ENCODE assay signal across 19 mouse cellular contexts in the genomic region with DNA sequence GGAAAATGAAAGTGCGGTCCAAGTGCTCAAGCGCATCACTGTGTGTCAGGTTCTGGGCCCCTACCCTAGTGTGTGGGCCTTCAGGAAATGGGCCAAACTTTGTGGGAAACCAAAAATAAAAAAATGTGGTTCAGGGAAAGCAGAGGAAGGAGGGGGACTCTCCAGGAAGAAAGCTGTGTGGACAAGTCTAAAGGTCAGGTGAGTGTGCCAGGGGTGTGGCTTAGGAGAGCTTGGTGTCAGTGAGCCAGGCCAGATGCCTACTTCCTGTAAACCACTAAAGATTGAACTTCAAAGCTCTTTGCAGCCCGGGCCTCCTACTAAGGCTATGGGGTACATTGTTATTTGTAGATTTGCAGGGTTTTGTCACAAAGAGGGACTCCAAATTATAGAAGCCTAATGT.
A peak's percentile ranks its signal among the peaks of the same experiment; 100 is the strongest.
DNase-seq lines count a peak whose midpoint lies in the region; ATAC-seq and TF ChIP-seq lines count a peak whose summit lies in the region.
"Had no signal": no experiment of that assay in that cellular context is flagged by ENCODE, and none has a peak within 500 bp of the region (broad histone marks: within the 10 kb centered on the region; RNA-seq: fewer than 3 reads in every experiment).

No protein-coding gene starts in this region.

- no peak overlapping the region for H3K4me3 ChIP-seq in lung, adult 2 months (replicated peaks; ENCODE audit: extremely low read depth, low read depth, low read length)
- H3K4me3 ChIP-seq in intestine, embryonic 15.5 days (replicated peaks) = no peak overlapping the region
- H3K4me3 ChIP-seq: erythroblast, embryonic 14.5 days; forebrain, embryonic 15.5 days; gastrocnemius, adult 2 months; heart, embryonic 15.5 days; hindbrain, embryonic 10.5 days; liver, embryonic 12.5 days; lung, embryonic 15.5 days had no signal

- 55% methylated on average over 3 of the region's 3 CpGs for WGBS in lung, adult 2 months
- 66% methylated on average over 3 of the region's 3 CpGs for WGBS in intestine, embryonic 15.5 days

- no peak overlapping the region for H3K4me2 ChIP-seq in intestine, embryonic 15.5 days (replicated peaks)
- H3K4me2 ChIP-seq: forebrain, embryonic 15.5 days; heart, embryonic 15.5 days; liver, embryonic 12.5 days; lung, embryonic 15.5 days had no signal

- no peak for TF ChIP-seq CTCF in lung, adult 2 months (IDR thresholded peaks at IDR 0.05; ENCODE audit: insufficient read depth, low read length)

- peak; percentile 93 for ATAC-seq in intestine, embryonic 15.5 days
- ATAC-seq: forebrain, embryonic 15.5 days; liver, embryonic 12.5 days had no signal

- no peaks in the 10 kb centered on the region for H3K27me3 ChIP-seq in intestine, embryonic 15.5 days (replicated peaks)
- H3K27me3 ChIP-seq: forebrain, embryonic 15.5 days; heart, embryonic 15.5 days; liver, embryonic 12.5 days; lung, embryonic 15.5 days had no signal

- no peaks in the 10 kb centered on the region for H3K9me3 ChIP-seq in intestine, embryonic 15.5 days
- H3K9me3 ChIP-seq: forebrain, embryonic 15.5 days; heart, embryonic 15.5 days; hindbrain, embryonic 10.5 days; liver, embryonic 12.5 days; lung, embryonic 15.5 days had no signal

- no peak overlapping the region for H3K27ac ChIP-seq in intestine, embryonic 15.5 days
- H3K27ac ChIP-seq: forebrain, embryonic 15.5 days; gastrocnemius, adult 2 months; heart, embryonic 15.5 days; hindbrain, embryonic 10.5 days; liver, embryonic 12.5 days; lung, embryonic 15.5 days had no signal

- no peak overlapping the region for H3K9ac ChIP-seq in intestine, embryonic 15.5 days
- H3K9ac ChIP-seq: forebrain, embryonic 15.5 days; heart, embryonic 15.5 days; liver, embryonic 12.5 days; lung, embryonic 15.5 days had no signal

- no peaks in the 10 kb centered on the region for H3K4me1 ChIP-seq in lung, adult 2 months (ENCODE audit: control insufficient read depth, insufficient read depth, low read length)
- no peaks in the 10 kb centered on the region for H3K4me1 ChIP-seq in intestine, embryonic 15.5 days (replicated peaks)
- H3K4me1 ChIP-seq: forebrain, embryonic 15.5 days; heart, embryonic 15.5 days; hindbrain, embryonic 10.5 days; liver, embryonic 12.5 days; lung, embryonic 15.5 days had no signal

- peak; percentile 3 for DNase-seq in lung, postnatal 25 days (ENCODE audit: low spot score)
- DNase-seq in lung, adult 2 months = no peak
- DNase-seq in kidney, postnatal 36 days = peak; percentile 32 to 45
- DNase-seq in thymus, postnatal 4 days = no peak
- no peak for DNase-seq in layer of hippocampus, postnatal 25 days (ENCODE audit: extremely low spot score in 1 of 2, low spot score in 1 of 2)
- DNase-seq in urinary bladder, postnatal 4 days (ENCODE audit: low spot score in 2 of 2) = no peak
- DNase-seq: adrenal gland, adult 2 months; cerebellum, adult 18-20 months; gastrocnemius, adult 2 months; layer of hippocampus, postnatal 36 days; spleen, adult 18-20 months; thymus, postnatal 25 days had no signal

- no peak for TF ChIP-seq POLR2A in lung, adult 2 months (IDR thresholded peaks at IDR 0.05; ENCODE audit: borderline replicate concordance, extremely low read depth, low read depth, low read length)

- H3K36me3 ChIP-seq in intestine, embryonic 15.5 days = no peaks in the 10 kb centered on the region
- H3K36me3 ChIP-seq: forebrain, embryonic 15.5 days; heart, embryonic 15.5 days; hindbrain, embryonic 10.5 days; liver, embryonic 12.5 days; lung, embryonic 15.5 days had no signal

Comparison
In these comparisons a context has a peak if more than half of its experiments do, and no peak if none do; other contexts are left out.
1. DNase-seq: peak in lung, postnatal 25 days (single experiment) and kidney, postnatal 36 days (2 of 2); none in lung, adult 2 months (single experiment), thymus, postnatal 4 days (single experiment), layer of hippocampus, postnatal 25 days (0 of 2) and urinary bladder, postnatal 4 days (0 of 2).